Mouse (Mus musculus): ENCODE measurements at regions not wholly inside any gene's neighbourhood (a gene's known extent, or its start where the extent isn't known, plus 50 kb on each side); places are given as distances from the start of the nearest gene placed in this dataset.
A peak's percentile ranks its signal among the peaks of the same experiment; 100 is the strongest.
"Not testable (repeated sequence)": the region's sequence is repeated elsewhere in the genome, so short reads cannot be mapped to it uniquely, and the experiment has no call there.

DNA sequence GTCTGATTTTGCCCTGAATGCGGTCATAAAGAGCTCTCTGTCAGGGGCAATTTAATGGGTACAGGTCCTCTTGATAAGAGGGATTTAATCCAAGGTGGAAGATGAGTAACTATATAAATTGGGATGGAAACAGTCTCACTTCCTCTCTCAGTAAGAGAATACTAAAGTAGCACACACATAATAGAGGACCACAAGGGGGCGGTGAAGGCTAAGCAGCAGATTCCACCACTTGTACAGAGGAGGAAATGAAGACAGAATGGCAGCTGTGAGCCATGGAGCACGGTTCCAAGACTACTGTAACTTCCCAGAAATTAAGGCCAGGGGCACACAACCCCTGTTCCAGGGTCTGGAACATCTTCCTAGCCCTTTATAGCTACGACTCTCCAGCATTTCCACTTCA lies 262.6 kb upstream of the Ywhaq start:
- DNase-seq: peak; percentile 30

DNA sequence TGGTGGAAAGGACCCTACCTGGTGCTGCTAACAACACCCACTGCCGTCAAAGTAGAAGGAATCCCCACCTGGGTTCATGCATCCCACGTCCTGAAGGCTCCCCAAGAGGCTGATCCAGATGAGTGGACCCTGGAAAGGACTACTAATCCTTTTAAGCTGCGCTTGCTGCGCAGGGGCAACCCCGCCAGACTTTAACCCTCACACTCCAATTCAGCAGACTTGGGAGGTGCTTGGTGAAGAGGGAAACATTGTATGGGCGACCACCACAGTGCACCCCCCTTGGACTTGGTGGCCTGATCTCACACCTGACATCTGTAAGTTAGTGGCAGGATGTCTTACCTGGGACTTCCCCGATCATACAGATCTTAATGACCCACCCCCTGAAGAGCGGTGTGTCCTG lies 231.9 kb upstream of the Ywhaq start:
- not testable (repeated sequence) for DNase-seq

DNA sequence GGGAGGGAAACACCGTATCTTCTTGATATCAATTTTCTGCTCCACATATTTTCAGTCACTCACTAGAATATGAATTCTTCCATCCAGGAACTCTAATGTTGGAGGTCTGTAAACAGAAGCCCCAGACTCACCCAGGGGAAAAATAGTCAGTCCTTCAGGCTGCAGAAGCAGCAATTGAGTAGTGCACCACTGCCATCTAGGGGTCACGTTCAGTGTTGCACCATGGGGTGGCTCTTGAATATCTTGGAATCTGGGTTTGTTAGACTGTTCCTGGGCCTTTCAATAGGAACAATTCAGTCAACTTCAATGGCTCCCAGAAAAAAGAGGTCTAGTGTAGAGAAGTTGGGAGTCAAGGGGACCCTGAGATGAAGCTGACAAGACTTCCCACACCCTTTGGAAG lies 196.3 kb upstream of the Ywhaq start:
- DNase-seq: peak; percentile 62

DNA sequence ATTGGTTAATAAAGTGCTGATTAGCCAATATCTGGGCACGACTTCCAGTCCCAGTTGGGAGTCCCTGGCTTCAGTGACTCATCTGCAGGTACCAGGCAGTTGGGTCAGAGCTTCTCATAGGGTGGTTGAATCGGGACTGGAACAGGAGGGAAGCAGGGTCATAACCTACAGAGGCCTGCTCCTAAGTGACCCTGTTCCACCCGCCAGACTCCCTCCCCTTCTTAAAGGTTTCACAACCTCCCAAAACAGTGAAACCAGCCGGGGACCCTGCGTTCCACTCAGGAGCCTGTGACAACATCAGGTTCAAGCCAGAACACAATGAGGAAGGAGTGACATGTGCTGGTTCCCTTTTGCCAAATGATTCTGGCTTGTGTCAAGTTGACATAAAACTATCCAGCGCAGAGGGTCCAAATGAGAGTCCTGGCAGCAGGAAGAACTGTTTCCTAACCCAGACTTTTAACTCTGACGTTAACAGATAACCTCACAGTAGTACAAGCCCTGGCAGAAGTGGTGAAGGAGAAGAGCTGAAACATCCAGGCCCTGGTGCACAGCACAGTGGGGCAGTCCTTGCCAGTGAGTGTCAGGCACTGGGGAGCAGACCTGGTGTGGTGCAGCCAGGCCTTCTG lies 151.1 kb upstream of the Ywhaq start:
- no peak for DNase-seq

DNA sequence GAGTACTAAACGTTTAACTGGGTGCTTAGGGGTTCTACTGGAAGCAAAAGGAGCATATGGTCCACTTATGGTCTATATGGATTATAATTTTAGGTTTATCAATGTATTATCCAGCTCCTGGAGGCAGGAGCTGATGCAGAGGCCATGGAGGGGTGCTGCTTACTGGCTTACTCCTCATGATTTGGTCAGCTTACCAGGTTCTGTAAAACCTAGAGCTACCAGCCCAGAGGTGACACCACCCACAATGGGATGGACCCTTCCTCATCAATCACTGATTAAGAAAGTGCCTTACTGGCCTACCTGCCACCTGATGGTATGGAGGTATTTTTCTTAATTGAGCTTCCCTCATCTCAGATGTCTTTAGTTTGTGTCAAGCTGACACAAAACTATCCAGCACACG lies 126.5 kb upstream of the Ywhaq start:
- not testable (repeated sequence) for DNase-seq

DNA sequence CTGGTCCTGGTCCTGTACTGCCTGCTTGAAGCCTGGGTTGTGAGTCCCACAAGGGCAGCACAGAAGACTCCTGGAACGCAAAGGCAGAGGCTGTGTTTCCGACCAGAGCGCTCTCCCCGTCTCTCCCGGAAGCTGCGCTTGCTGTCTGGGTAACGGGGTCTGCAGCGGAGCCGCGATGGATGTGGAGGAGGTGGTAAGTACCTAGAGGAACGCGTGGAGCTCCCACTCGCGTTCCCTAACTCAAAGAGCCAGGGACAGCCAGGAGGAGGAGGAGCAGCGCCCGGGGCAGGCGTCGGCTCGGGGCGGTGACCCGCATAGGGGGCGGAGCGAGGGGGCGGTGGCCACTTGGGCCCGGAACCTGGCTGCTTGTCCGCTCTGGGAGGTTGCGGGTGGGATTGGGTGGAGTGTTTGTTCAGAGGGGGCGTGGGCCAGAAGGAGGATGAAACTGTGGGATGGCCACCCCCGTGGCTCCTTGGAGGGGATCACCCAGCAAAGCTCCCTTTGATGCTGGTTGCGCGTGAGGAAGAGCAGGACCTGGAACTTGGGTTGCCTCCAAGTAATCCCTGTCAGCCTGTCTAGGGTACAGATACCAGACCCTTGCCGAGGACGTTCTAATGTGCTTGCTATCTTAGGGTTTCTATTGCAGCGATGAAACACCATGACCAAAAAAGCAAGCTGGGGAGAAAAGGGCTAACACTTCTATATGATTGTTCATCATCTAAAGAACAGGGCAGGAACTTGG lies 125.9 kb upstream of the Ywhaq start:
- DNase-seq: peak; percentile 75

DNA sequence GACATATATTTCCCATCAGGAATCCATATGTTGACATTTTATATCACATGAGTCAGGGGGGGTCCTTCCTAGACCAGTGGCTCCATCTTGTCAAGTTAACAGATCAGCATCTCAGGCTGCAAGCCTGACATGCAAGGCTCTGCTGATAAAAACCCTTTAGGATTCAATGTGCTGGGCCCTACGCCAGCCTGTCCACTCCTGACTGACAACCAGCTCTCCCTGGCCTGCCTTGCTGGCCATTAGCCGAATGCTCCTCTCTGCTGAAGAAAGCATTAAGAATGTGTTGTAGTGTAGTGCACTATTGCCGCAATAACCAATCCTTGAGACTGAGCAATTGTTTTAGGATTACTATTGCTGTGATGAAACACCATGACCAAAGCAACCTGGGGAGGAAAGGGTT lies 114.3 kb upstream of the Ywhaq start:
- DNase-seq: no peak

DNA sequence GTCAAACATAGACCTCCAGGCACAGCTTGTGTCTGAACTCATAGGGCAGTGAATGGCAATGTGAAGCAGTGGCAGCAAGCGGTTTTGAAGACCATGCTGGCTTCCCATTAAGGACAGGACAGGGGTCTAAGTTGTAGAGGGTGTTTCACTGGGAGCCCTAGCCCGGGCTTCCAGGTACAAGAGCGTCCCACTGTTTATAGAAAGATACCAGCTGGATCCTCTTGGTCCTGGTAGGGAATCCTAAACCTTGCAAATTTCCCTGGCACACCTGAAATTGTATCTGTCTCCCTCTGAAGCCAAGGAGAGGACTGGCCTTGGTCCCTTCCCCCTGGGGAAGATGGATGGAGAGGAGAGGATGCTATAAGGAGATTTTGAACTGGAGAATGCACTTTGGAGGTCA lies 111.9 kb upstream of the Ywhaq start:
- DNase-seq: not testable (repeated sequence)

DNA sequence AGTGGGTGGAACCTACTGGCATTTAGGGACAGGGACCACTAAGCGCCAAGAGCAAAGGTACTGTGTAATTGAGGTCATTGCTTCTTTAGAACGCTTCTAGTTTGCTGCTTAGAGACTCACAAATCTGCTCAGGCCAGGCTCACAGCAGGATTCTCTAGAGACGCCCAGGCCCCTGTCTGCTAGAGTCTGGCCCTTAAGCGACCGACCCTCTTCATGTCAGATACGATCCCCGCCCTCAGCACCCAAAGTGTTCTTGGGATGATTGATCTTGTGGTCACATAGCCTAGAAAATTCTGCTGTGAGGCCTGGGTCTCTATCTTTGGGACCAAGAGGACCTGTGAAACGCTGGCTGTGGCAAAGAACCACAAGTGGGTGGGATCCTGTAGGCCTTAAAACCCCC lies 109.9 kb upstream of the Ywhaq start:
- not testable (repeated sequence) for DNase-seq

DNA sequence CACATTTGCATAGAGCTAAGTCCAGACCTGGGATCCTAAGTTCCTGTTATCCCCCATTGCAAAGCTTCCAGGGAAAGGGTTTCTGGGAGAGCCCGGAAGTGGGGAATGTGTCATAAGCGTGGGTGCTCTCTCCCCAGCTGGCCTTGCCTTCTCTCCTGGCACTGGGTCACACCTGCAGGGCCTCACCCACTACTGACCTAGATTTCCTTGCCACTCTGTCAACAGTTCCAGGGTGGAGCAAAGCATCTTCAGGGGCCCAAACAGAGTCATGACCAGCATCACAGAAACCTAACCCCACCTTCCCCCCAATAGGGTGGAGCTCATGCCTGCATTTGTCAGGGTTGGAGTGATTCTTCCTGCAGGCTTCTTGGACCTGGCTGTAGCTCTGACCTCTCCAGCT lies 109.5 kb upstream of the Ywhaq start:
- DNase-seq: not testable (repeated sequence)

DNA sequence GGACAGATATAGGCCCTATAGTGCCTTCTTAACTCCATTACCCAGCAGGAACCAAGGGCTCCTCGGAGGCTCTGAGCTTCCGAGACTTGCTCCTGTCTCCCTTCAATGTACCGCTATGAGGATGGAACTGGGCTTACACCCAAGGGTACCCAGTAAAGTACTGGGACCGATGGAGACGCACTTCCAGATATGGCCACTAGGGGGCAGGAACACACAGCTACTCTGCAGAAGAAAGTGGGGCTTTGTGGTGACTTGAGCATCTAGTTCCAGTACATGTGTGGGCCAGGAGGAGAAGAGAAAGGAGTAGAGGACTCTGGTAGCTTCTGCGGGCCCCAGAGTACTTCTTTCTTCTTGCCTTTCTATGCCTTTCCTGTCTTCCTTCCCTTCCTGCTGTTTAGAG lies 108.1 kb upstream of the Ywhaq start:
- not testable (repeated sequence) for DNase-seq

DNA sequence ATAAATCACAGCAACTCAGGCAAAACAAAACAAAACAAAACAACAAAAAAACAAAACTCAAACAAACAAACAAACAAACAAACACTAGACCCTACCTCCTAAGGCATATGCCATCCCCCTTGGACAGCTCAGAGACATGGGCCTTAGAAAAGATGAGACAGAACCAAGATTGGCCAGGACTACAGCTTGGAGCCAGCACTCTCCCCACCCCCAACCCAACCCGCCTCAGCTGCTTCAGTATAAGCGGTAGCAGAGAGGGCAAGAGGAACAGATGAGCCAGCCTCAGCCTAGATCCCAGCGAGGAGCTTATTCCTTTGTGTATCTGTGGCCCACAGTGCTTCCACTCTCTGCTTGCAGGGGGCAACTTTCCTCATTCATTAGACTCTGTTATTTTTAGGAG lies 105.2 kb upstream of the Ywhaq start:
- DNase-seq: no peak

DNA sequence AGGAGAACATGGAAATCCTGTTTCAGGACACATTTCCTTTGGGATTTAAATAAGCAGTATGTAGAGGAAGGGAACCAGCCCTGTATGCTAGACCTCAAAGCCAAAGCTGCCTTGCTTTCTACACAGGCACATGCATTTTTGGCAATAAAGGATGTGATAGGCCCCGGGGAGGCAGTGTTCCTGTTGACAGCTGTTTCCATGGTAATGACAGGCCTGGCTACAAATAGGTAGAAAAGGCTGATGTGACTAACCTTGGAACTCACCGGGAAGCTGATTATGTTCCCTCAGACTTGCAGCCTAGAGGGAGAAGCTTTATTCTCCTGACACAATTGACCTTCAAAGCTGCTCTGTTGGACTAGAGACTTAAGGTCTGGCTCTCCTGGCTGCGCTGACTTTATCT lies 101.6 kb upstream of the Ywhaq start:
- DNase-seq: no peak

DNA sequence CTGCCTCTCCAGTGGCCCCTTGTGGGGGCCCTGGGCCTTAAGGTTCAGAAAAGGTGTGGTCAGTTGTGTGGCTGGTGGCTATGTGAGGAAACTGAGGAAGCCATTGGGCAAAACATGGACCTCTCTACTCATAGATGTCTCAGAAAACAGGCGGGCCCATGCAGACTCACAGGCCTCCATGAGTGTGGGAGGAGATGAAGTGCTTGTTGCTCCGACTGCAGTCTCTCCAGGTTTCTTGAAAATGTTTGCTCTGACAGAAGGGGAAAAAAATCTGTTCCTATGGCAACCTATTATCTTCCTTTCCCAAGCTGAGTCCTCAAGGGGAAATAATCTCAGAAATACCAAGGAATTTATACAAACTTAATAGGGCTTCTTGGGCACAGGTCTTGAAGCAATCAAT lies 95.3 kb upstream of the Ywhaq start:
- DNase-seq: no peak

DNA sequence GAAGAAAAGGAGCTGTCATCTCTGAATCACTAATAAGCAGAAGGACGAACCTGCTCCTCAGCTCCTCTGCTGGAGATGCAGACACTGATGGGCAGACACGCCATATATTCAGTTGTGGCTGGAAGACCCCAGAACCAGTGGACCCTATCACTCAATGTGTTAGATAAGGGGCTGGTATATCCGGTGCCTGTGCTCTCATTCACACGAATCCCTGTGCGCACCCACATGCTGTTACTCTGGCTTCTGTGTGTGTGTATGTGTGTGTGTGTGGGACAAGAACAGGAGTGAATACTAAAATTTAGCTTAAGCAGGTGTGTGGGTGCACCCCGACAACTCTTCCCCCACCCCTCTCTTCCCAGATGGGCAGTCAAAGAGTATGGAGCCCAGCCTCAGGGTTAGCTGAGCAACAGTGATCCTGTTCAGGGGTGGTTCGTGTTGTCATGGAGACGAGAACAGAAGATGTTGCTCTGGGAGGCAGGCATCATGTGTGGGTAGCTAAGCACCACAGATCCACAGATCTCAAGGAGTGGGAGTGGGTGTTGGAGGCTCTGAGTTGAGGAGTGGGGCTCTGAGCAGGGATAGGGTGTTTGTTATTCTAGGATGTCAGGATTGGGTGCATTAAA lies 93.7 kb upstream of the Ywhaq start:
- no peak for DNase-seq

DNA sequence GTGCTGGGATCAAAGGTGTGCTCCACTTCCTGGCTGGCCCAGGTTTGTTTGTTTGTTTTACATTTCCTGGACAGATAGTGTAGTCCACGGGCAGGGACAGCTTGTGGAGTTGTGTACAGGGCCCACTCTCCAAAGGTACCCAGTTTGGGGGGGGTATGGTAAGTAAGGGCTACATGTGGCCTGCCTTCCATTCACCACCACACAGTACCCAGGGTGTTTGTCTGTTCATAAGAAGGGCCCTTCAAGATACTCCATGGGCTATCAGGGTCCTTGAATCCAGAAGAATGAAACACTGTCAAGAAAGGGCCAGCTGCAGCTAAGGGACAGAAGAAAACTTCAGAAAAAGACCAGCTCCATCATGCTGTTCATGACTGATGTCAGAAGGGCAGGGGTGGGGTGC lies 89.6 kb upstream of the Ywhaq start:
- no peak for DNase-seq

DNA sequence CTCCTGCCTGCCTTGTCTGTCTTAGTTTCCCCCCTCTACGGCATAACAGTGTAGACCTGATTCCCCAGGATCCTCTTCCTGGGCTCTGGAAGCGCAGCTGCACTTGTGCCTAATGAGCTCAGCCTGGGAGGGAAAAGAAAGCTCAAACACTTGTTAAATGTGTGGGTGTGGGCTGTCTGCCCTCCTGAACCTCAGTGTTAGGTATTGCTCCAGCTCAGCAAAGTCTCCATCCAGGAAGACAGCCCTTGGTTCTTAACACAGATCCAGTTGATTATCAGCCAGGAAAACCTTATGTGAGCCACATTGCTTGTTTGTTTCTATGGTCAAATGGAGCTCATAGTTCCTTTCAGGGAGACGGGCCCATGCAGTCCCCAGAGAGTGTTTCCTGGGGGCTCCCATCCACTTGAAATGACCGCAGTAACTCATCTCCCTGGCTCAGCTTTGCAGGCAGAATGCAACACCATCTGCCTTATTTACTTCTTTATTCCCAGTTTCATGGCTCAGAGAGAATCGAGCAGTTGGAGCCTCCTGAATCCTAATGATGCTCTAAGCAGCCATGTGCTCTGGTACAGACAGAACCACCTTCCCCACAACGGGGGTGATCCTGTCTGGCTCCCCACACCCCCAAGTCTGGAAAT lies 88.4 kb upstream of the Ywhaq start:
- no peak for DNase-seq

DNA sequence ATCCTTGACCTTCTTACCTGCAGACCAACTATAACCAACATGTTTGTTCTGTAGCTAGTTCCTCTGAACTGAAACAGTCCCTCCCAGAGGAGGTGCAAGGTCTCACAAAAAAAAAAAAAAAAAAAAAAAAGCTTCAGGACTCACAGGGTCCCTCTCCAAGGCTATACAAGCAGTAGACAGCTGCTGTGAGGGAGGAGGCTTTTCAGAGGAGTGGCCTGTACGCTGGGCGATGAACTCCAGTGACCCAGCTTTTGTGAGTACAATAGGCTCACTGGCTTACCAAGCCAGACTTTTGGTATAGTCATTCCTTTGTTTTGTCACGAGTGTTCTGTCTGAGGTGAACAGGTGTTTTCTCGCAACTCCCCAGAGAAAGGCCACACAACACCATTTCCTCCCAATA lies 85.8 kb upstream of the Ywhaq start:
- DNase-seq: no peak

DNA sequence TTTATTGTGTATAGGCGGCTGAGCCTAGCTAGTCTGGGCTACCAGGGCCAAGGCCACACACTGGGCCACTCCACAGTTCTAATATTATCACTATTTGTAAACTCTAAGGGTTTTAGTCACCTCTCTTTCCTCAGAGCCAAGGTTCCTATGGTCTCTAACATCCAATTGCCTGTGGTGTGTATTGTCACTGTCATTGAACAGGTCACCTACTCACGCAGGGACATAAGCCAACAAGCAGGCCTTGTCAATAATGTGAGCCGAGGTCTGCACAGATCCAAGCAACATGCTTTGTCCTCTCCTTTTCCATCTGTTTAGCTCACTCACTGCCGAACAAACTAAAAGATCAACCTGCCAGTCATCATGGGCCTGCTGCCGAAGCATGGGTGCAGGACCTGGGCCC lies 79.5 kb upstream of the Ywhaq start:
- DNase-seq: no peak

DNA sequence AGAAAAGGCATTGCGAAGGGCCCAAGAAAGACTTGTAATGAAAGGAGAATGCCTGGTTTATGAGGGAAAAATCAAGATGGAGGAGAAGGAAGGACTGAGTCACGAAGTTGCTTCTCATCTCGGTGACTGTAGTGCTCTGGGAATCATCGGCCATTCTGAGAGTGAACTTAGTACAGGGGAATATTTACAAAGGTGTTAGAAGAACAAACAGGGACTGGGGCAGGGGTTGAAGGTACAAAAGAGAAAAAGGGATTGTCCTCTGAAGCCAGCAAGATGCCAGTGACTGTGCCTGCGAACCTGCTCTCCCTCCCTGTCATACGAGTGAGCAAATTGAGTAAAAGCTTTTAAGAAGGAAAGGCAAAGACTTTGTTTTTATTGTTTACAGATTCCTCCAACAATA lies 78.1 kb upstream of the Ywhaq start:
- no peak for DNase-seq

DNA sequence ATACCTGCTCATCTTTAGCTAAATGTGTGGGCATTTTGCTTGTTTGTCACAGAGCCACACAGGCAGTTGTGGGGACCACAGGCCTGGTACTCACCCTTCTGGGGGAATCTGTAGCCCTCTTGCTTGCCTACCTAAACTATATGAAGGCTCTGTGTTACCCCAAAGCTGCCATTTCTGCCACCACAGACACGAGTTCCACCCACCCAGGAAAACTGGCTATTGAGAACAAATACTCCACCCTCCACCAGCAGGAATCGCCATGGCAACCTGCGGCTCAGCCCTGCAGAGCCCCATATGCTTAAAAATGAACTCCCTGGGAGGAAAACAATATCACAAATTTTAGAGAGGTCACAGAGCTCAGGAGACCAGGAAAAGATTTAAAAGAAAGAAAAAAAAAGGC lies 76.0 kb upstream of the Ywhaq start:
- DNase-seq: no peak

DNA sequence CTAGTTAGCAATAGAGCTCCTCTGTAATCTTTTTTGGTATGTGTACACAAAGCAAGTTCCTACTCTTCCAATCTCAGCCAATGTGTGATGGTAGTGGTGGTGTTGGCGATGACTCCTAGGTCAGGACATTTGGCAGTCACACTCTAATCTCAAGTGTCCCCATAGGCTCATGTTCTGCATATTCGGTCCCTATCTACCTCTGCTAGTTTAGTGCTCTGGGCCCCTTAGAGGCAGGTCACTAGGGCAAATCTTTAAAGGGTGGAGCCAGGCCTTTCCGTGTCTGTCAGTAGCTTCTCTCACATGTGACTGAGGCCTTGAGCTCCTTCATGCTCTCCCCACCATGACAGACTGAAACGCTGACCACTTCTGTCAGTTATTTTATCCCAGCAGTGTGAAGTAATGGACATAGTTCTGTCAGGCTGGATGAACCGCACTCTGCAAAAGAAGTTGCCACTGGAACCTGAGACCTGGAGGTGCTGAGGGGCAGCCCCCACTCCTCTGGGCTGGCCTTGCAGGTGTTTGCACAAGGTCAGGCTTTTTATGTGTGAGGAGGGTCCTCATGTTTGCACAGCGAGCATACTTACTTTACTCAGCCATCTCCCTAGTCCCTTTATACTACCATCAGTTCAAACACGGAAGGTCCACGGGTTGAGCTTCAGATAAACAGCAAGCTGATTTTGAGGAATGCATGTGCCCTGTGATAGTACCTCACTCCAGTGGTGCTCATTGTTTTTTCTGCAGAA lies 75.3 kb upstream of the Ywhaq start:
- DNase-seq: no peak

DNA sequence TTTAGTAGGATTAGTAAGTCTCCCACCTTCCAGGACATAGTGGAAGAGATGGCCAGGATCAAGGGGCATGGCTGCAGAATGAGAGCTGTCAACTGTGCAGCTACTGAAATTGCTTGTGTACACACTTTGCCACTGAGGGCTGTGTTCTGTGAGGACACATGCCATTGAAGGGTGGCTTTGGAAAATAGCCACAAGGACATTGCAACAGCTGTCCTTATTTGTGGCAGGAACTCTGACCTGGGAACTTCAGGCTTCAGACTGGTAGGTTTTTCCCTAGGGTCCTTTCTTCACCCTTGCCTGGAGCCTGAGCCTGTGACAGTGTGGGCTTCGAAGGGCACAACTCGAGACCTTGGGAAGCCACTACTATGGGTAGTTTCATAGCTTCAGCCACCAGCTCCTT lies 64.2 kb upstream of the Ywhaq start:
- DNase-seq: no peak

Data from lung, postnatal 10 days (tissue).